Mouse (Mus musculus): ENCODE data around the gene Notch4. TPM values are rescaled to one million over a fixed set of nuclear protein-coding genes. Genes with fewer than 3 reads are reported as not detected.
A peak's percentile ranks its signal among the peaks of the same experiment; 100 is the strongest.

The Notch4 gene
- polyA plus RNA-seq, 1 experiment from 2014 or later: 5.7 TPM

GRCm38 (mm10) chr17:34593752-34594525 lies 29.9 kb downstream of the Notch4 start:
- peak overlapping the region; percentile 76 for H3K4me2 ChIP-seq
- H3K36me3 ChIP-seq: peaks cover 27% of the 10 kb centered on the region
- H3K4me1 ChIP-seq (replicated peaks): peaks cover 77% of the 10 kb centered on the region
- 59% methylated on average over 34 of the region's 34 CpGs for WGBS
- no peaks in the 10 kb centered on the region for H3K27me3 ChIP-seq (replicated peaks)
- H3K4me3 ChIP-seq: peak overlapping the region; percentile 83
- no peaks in the 10 kb centered on the region for H3K9me3 ChIP-seq (replicated peaks)
- no peak for ATAC-seq (ENCODE audit: insufficient number of reproducible peaks, low FRiP score)
- peak overlapping the region; percentile 98 for H3K9ac ChIP-seq
- no peak overlapping the region for H3K27ac ChIP-seq (ENCODE audit: poor library complexity, severe bottlenecking)

DNA sequence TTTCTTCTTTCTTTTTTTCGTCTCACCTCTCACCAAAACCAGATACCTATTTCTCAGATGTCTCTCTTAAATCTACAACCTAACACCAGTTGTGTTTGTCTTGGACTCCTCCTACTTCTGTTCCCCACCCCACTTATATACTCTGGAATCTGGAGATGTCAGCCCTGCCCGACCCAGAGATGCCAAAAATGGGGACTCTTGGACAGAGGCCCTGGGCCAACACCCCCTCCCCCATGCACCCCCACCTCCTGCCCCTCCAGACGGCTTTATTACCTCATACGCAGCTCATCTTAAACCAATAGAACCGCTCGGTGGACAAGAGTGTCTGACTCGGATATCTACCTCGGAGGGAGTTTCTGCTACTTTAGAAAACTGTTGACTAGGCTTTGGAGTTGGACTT lies 32.0 kb downstream of the Notch4 start:
- 69% methylated on average over 8 of the region's 8 CpGs for WGBS
- ATAC-seq (ENCODE audit: insufficient number of reproducible peaks, low FRiP score): no peak
- Histone ChIP-seq H3K36me3 (peaks cover 41% of the 10 kb centered on the region), H3K4me3 (no peak overlapping the region), H3K4me1 (replicated peaks) (peaks cover 61% of the 10 kb centered on the region), H3K4me2 (no peak overlapping the region), H3K27me3 (replicated peaks) (no peaks in the 10 kb centered on the region), H3K9ac (no peak overlapping the region), H3K27ac (ENCODE audit: poor library complexity, severe bottlenecking) (no peak overlapping the region), H3K9me3 (replicated peaks) (no peaks in the 10 kb centered on the region)

DNA sequence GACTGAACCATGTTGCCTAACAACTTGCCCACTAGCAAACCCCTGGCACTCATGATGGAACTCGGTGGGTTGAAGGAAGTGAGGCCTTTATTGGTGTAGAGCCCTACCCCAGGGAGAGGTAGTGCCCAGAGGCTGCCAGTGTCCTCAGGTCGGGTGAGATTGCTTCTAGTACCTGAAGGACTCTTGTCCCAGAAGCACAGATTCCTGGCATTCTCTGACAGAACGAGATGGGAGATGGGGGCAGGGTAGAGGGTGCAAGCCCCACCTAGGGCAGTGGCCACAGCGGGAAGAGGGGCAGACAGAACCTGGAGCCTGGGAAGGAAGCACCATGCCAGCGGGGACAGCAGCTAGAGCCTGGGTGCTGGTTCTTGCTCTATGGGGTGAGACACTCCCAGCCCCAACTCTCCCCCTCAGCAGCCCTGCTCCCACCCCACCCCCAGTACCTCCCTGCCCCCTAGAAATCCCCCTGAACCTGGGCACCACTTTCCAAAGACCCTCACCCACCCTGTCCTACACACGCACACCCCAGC lies 33.6 kb downstream of the Notch4 start, which contains the start of gene Ager:
TSS of gene Ager (plus strand) at position 297 of the 530 bp plus-strand sequence.
- ATAC-seq (ENCODE audit: insufficient number of reproducible peaks, low FRiP score): no peak
- no peaks in the 10 kb centered on the region for H3K9me3 ChIP-seq (replicated peaks)
- H3K4me3 ChIP-seq: no peak within 1 kb of the TSS
- H3K27me3 ChIP-seq (replicated peaks): no peaks in the 10 kb centered on the region
- H3K36me3 ChIP-seq: peaks cover 50% of the 10 kb centered on the region
- peak within 1 kb of the TSS; percentile 43 for H3K4me2 ChIP-seq
- peak within 1 kb of the TSS; percentile 55 for H3K9ac ChIP-seq
- WGBS: 15% methylated on average over 6 of the region's 6 CpGs
- H3K4me1 ChIP-seq (replicated peaks): peaks cover 63% of the 10 kb centered on the region
- peak within 1 kb of the TSS; percentile 24; the same call in 1 of the 2 replicates for H3K27ac ChIP-seq (ENCODE audit: poor library complexity, severe bottlenecking)

DNA sequence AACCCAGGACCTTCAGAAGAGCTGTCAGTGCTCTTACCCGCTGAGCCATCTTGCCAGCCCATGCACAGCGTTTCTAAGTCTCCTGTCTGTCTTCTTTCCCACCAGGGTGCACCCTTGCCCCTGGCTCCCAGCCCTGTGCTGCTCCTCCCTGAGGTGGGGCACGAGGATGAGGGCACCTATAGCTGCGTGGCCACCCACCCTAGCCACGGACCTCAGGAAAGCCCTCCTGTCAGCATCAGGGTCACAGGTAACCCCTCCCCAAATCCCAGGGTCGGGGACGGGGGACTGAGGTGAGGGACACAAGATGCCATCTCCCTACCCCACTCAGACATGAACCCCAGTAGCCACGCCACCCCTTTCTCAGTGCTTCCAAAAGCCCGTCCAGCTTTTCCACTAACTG lies 35.8 kb downstream of the Notch4 start:
- Histone ChIP-seq H3K4me1 (replicated peaks) (peaks cover 51% of the 10 kb centered on the region), H3K9me3 (replicated peaks) (no peaks in the 10 kb centered on the region), H3K9ac (0 out of 2 replicates have a peak overlapping the region, but pooled peaks have one; percentile 10), H3K4me2 (no peak overlapping the region), H3K27ac (ENCODE audit: poor library complexity, severe bottlenecking) (no peak overlapping the region), H3K27me3 (replicated peaks) (no peaks in the 10 kb centered on the region), H3K36me3 (peaks cover 36% of the 10 kb centered on the region), H3K4me3 (no peak overlapping the region)
- WGBS: 77% methylated on average over 9 of the region's 9 CpGs
- ATAC-seq (ENCODE audit: insufficient number of reproducible peaks, low FRiP score): no peak

DNA sequence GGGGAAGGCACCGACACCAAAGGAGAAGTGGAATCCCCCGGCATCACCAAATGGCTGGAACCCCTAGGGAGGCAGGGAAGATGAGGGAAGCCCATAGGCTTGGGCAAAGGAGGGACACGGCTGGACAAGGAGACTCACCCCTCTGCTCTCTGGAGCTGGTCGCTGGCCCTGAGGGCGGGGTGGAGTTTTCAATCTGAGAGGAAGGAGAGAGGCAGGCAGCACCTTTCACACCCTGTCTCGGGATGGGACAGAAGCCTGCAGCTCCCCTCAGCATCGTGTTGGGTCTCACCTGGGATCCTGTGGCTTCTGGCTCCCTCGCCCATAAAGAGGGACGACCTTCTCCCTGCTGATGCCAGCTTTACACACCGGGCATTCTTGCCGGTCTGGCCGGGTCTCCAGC lies 37.7 kb downstream of the Notch4 start:
- H3K27ac ChIP-seq (ENCODE audit: poor library complexity, severe bottlenecking): no peak overlapping the region
- H3K4me1 ChIP-seq (replicated peaks): peaks cover 48% of the 10 kb centered on the region
- H3K9me3 ChIP-seq (replicated peaks): no peaks in the 10 kb centered on the region
- H3K9ac ChIP-seq: 0 out of 2 replicates have a peak overlapping the region, but pooled peaks have one; percentile 80
- H3K36me3 ChIP-seq: peaks cover 22% of the 10 kb centered on the region
- no peak for ATAC-seq (ENCODE audit: insufficient number of reproducible peaks, low FRiP score)
- no peaks in the 10 kb centered on the region for H3K27me3 ChIP-seq (replicated peaks)
- 82% methylated on average over 12 of the region's 12 CpGs for WGBS
- peak overlapping the region; percentile 62; the same call in 1 of the 2 replicates for H3K4me3 ChIP-seq
- peak overlapping the region; percentile 86 for H3K4me2 ChIP-seq

GRCm38 (mm10) chr17:34603375-34604060 lies 39.5 kb downstream of the Notch4 start, which contains the start of gene Rnf5:
Gene Rnf5, minus strand, starts transcription at chr17:34603690.
- Histone ChIP-seq H3K4me2 (peak within 1 kb of the TSS; percentile 92), H3K9me3 (replicated peaks) (no peaks in the 10 kb centered on the region), H3K4me3 (peak within 1 kb of the TSS; percentile 69), H3K4me1 (replicated peaks) (peaks cover 50% of the 10 kb centered on the region), H3K27ac (ENCODE audit: poor library complexity, severe bottlenecking) (peak within 1 kb of the TSS; percentile 90), H3K36me3 (peaks cover 31% of the 10 kb centered on the region), H3K9ac (peak within 1 kb of the TSS; percentile 80), H3K27me3 (replicated peaks) (no peaks in the 10 kb centered on the region)
- peak; percentile 94 for ATAC-seq (ENCODE audit: insufficient number of reproducible peaks, low FRiP score)
- 1% methylated on average over 30 of the region's 30 CpGs for WGBS

DNA sequence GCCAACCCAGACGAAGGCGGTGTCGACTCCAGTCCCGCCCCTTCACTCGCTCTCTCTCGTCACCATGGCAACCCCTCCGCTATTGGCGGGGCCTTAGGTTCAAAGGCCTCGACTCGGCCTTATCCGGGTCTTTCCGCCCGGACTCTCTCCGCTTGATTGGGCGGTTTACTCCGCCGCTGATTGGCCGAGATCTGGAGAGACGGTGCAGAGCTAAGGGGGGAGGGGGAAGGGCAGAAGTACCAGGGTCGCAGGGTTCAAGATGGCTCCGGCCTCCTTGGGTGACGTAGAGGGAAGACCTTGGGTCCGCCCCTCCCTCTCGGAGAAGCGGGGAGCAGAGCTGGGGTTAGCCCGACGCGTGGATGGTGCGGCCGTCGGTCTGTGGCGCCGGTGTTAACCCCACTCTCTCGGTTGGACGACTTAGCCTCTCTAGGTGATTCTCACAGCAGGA lies 40.0 kb downstream of the Notch4 start, which contains the start of gene Agpat1:
TSS of gene Agpat1 (plus strand) at position 202 of the 448 bp plus-strand sequence.
- peak within 1 kb of the TSS; percentile 90 for H3K27ac ChIP-seq (ENCODE audit: poor library complexity, severe bottlenecking)
- peaks cover 51% of the 10 kb centered on the region for H3K4me1 ChIP-seq (replicated peaks)
- H3K36me3 ChIP-seq: peaks cover 31% of the 10 kb centered on the region
- under 1% methylated on average over 30 of the region's 35 CpGs for WGBS
- peak within 1 kb of the TSS; percentile 69 for H3K4me3 ChIP-seq
- ATAC-seq (ENCODE audit: insufficient number of reproducible peaks, low FRiP score): peak; percentile 91
- peak within 1 kb of the TSS; percentile 92 for H3K4me2 ChIP-seq
- H3K9me3 ChIP-seq (replicated peaks): no peaks in the 10 kb centered on the region
- H3K27me3 ChIP-seq (replicated peaks): no peaks in the 10 kb centered on the region
- H3K9ac ChIP-seq: peak within 1 kb of the TSS; percentile 87

- H3K27ac ChIP-seq (ENCODE audit: poor library complexity, severe bottlenecking): peak overlapping the region; percentile 90
- H3K9ac ChIP-seq: peak overlapping the region; percentile 87
- 19% methylated on average over 24 of the region's 24 CpGs for WGBS
- no peak for ATAC-seq (ENCODE audit: insufficient number of reproducible peaks, low FRiP score)
- H3K4me1 ChIP-seq (replicated peaks): peaks cover 49% of the 10 kb centered on the region
- no peaks in the 10 kb centered on the region for H3K9me3 ChIP-seq (replicated peaks)
- H3K36me3 ChIP-seq: peaks cover 31% of the 10 kb centered on the region
- H3K27me3 ChIP-seq (replicated peaks): no peaks in the 10 kb centered on the region
- peak overlapping the region; percentile 69 for H3K4me3 ChIP-seq
- peak overlapping the region; percentile 92 for H3K4me2 ChIP-seq
Observed at GRCm38 (mm10) chr17:34604511-34605237, 40.6 kb downstream of the Notch4 start.

- Histone ChIP-seq H3K9ac (peak overlapping the region; percentile 87), H3K27ac (ENCODE audit: poor library complexity, severe bottlenecking) (peak overlapping the region; percentile 90), H3K36me3 (peaks cover 27% of the 10 kb centered on the region), H3K9me3 (replicated peaks) (no peaks in the 10 kb centered on the region), H3K4me3 (peak overlapping the region; percentile 69), H3K4me2 (peak overlapping the region; percentile 92), H3K27me3 (replicated peaks) (no peaks in the 10 kb centered on the region), H3K4me1 (replicated peaks) (peaks cover 49% of the 10 kb centered on the region)
- ATAC-seq (ENCODE audit: insufficient number of reproducible peaks, low FRiP score): peak; percentile 69
- WGBS: 2% methylated on average over 25 of the region's 30 CpGs
Observed at GRCm38 (mm10) chr17:34605609-34606008, 41.5 kb downstream of the Notch4 start.

DNA sequence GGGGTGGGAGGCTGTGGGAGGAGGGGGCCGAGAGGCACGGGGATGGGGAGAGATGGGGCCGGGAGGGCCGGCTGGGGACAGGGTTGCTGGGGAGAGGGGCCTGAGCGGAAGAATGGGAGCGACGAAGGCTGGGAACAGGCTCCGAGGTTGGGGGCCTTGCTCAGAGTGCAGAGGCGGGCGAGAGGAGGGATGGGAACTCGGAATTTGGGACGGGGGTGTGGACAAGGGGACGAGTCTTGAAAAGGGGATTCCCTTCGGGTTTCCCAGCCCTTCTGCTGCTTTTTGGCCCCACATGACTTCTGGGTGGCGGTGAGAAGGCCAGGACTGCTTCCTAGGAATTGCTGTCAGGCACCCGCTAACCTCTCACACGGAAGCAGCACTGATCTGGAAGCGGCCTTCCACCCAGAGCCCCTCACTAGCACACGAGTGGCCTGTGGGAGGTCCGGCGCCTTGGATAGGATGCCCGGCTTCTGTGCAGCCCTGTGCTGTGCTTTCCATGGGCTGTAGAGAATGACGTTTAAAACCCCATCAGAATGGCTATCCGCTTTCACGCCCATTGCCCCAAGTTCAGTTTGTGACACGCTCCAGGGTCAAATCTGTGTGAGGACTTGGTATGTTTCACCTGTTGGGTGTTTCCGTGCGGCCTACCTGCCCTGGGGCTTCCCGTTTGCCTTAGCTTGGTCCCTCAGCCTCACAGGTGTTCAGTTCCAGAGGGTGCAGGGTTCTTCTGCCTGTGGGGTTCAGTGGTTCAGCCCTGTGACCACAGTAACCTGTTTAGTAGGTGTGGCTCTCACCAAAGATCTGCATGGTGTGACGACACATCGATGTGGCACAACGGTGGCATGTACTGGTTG lies 42.3 kb downstream of the Notch4 start:
- peaks cover 28% of the 10 kb centered on the region for H3K36me3 ChIP-seq
- ATAC-seq (ENCODE audit: insufficient number of reproducible peaks, low FRiP score): no peak
- H3K9me3 ChIP-seq (replicated peaks): no peaks in the 10 kb centered on the region
- peaks cover 49% of the 10 kb centered on the region for H3K4me1 ChIP-seq (replicated peaks)
- WGBS: 15% methylated on average over 32 of the region's 32 CpGs
- peak overlapping the region; percentile 90 for H3K27ac ChIP-seq (ENCODE audit: poor library complexity, severe bottlenecking)
- peak overlapping the region; percentile 87 for H3K9ac ChIP-seq
- H3K4me2 ChIP-seq: peak overlapping the region; percentile 92
- no peaks in the 10 kb centered on the region for H3K27me3 ChIP-seq (replicated peaks)
- peak overlapping the region; percentile 69 for H3K4me3 ChIP-seq

Data from heart, embryonic 12.5 days (tissue).